Mouse (Mus musculus): Measurements from ENCODE around the gene Ppfibp1.

DNA sequence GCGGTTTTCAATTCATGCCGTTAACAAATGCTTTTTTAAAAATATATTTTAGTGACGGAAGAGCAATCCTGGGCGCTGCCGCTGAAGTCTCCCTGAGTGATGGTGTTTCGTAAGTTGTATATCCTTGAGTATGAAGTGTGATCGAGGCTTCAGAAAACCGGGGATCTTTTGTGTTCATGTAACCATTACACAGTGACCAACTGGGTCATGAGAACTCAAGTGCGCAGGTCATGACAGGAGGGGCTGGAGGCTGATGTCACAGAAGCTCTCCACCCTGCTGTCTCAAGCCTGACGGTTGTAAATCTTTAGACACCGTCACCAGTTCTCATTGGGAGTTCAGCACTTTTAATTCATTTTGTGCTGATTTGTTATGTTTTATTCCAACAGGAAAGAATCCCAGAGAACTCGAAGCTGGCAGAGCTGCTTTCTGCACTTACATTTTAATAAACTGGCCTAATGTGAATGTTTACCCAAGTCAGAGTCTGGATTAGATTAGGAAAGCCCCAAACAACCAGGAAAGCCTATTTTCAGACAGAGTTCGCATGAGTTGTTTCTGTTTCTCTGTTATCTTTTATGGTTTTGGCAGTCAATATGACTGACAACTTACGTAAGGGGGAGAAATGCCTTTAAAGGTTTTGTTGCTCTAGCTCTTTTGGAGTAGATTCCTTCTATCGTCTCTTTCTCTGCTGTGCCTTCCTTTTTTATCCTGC, 122.7 kb downstream of the Ppfibp1 start:
- TF ChIP-seq CTCF (IDR thresholded peaks at IDR 0.05; ENCODE audit: extremely low read depth, insufficient read depth, low read length) (no peak), POLR2A (IDR thresholded peaks at IDR 0.05; ENCODE audit: extremely low read depth, insufficient read depth, low read length) (no peak)

Data from cortical plate, adult 2 months (tissue).